Mouse (Mus musculus) gonadal fat pad, adult 2 months (tissue): ENCODE data around the gene Gm17581. TPM values are rescaled to one million over a fixed set of nuclear protein-coding genes. Genes with fewer than 3 reads are reported as not detected.

ENCODE experiments used
- DNase-seq: peaks from one replicate; pipeline ENCODE4 v3.0.0-alpha.2; 2012; ENCODE audit warnings: low read depth
- polyA plus RNA-seq: library from polyadenylated mRNA; depleted of rRNA; stranded (reverse); fragments of >200 nt; gene quantifications from 2 replicates; pipeline ENCODE4 v1.2.3, GENCODE M21; 2012; rRNA removed

Gm17581 gene
- polyA plus RNA-seq, 1 experiment: not detected

- DNase-seq: no peak
These were observed 43.8 kb downstream of the Gm17581 start, which contains the start of gene Trpc4ap for GRCm38 (mm10) chr2:155691723-155692493. TSS of gene Trpc4ap (minus strand) at chr2:155692384.

GRCm38 (mm10) chr2:155691336-155691722, 44.3 kb downstream of the Gm17581 start:
- no peak for DNase-seq

DNA sequence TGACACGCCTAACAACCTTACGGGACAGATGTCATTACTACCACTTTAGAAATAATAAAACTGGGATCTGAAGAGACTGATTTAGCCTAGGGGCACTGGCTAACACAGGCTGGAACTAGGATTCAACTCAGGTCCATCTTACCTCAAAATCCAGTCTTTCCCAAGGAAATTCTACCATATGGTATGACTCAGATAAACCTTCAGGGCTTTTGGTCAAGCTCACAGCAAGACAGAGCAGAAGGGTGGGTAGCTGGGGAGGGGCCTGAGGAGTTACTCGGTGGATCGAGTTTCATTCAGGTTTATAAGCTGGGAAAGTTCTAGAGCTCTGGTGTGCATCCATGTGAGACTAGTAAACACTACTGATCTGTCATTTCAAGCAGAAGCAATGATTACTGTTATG, 46.5 kb downstream of the Gm17581 start:
- DNase-seq: no peak

GRCm38 (mm10) chr2:155687746-155688145, 47.9 kb downstream of the Gm17581 start:
- DNase-seq: no peak

- no peak for DNase-seq
These were observed 49.1 kb downstream of the Gm17581 start for GRCm38 (mm10) chr2:155686572-155686971.

Other genes with a start within 250 kb of the Gm17581 start
- 54.6 and 93.7 TPM in 2 replicates for gene Acss2, start 217.9 kb downstream of the Gm17581 start, polyA plus RNA-seq
- 72.3 and 95.3 TPM in 2 replicates for gene Ggt7, start 217.6 kb downstream of the Gm17581 start, polyA plus RNA-seq
- gene Gss, start 143.1 kb downstream of the Gm17581 start, polyA plus RNA-seq: 25.2 and 32.6 TPM in 2 replicates
- 0.15 TPM in 1 of 2 replicates, not detected in the other for gene Myh7b, start 124.7 kb downstream of the Gm17581 start, polyA plus RNA-seq
- gene Trpc4ap, start 43.5 kb downstream of the Gm17581 start, polyA plus RNA-seq: 131 and 141 TPM in 2 replicates
- 55.9 and 67.9 TPM in 2 replicates for gene Edem2, start 6.4 kb downstream of the Gm17581 start, polyA plus RNA-seq
- 11.9 TPM in 2 replicates for gene Procr, start 15.3 kb upstream of the Gm17581 start, polyA plus RNA-seq
- 0.09 and 0.13 TPM in 2 replicates for gene Mmp24, start 39.5 kb upstream of the Gm17581 start, polyA plus RNA-seq
- gene BC029722, start 83.6 kb upstream of the Gm17581 start, polyA plus RNA-seq: 55.2 and 65.8 TPM in 2 replicates
- gene Eif6, start 91.1 kb upstream of the Gm17581 start, polyA plus RNA-seq: 85.8 and 109 TPM in 2 replicates
- not detected in 2 replicates for gene Fam83c, start 99.0 kb upstream of the Gm17581 start, polyA plus RNA-seq
- gene Uqcc1, start 194.4 kb upstream of the Gm17581 start, polyA plus RNA-seq: 31.7 and 36.7 TPM in 2 replicates
- gene Gm15557, start 204.9 kb upstream of the Gm17581 start, polyA plus RNA-seq: not detected in 2 replicates
- gene Gdf5, start 209.5 kb upstream of the Gm17581 start, polyA plus RNA-seq: 1.2 and 1.3 TPM in 2 replicates
- 15.1 and 18.4 TPM in 2 replicates for gene Cep250, start 220.6 kb upstream of the Gm17581 start, polyA plus RNA-seq